Mouse (Mus musculus) midbrain, embryonic 16.5 days (tissue): Measurements from ENCODE around the gene Emilin2. TPM values are rescaled to one million over a fixed set of nuclear protein-coding genes. Genes with fewer than 3 reads are reported as not detected.

Experiments
- ATAC-seq: fragments of 200-750 bp; cut with Nextera tagmentation; 2 replicates; pipeline ENCODE4 v1.8.0; 2017; ENCODE audit warnings: moderate TSS enrichment
- H3K27ac ChIP-seq: fragments of 300-500 bp; sonication (generic); 2 replicates; pipeline ENCODE4 v1.5.1; 2014; ENCODE audit warnings: mild to moderate bottlenecking, low read length, mixed read lengths
- H3K27me3 ChIP-seq: fragments of 300-500 bp; sonication (generic); 2 replicates; pipeline ENCODE4 v1.6.1; 2014; ENCODE audit warnings: low read depth, low read length, mixed read lengths; ENCODE audit not compliant: control insufficient read depth, insufficient read depth
- H3K36me3 ChIP-seq: fragments of 300-500 bp; sonication (generic); 2 replicates; pipeline ENCODE4 v1.6.1; 2014; ENCODE audit warnings: mild to moderate bottlenecking, low read length, moderate library complexity, mixed read lengths; ENCODE audit not compliant: control insufficient read depth, insufficient read depth
- H3K4me1 ChIP-seq: fragments of 300-500 bp; sonication (generic); 2 replicates; pipeline ENCODE4 v1.6.1; 2014; ENCODE audit warnings: mild to moderate bottlenecking, low read length, mixed read lengths; ENCODE audit not compliant: control insufficient read depth, insufficient read depth
- H3K4me2 ChIP-seq: fragments of 300-500 bp; sonication (generic); 2 replicates; pipeline ENCODE4 v1.6.1; 2014; ENCODE audit warnings: mild to moderate bottlenecking, low read length, mixed read lengths
- H3K4me3 ChIP-seq: fragments of 300-500 bp; sonication (generic); 2 replicates; pipeline ENCODE4 v1.5.1; 2014; ENCODE audit warnings: low read depth, mild to moderate bottlenecking, low read length, moderate library complexity, mixed read lengths
- H3K9ac ChIP-seq: fragments of 300-500 bp; sonication (generic); 2 replicates; pipeline ENCODE4 v1.6.1; 2014; ENCODE audit warnings: low read depth, low read length, mixed read lengths
- H3K9me3 ChIP-seq: fragments of 300-500 bp; sonication (generic); replicated peaks from 2 replicates; pipeline ENCODE4 v1.6.1; 2014; ENCODE audit warnings: mild to moderate bottlenecking, low read length, mixed read lengths; ENCODE audit not compliant: control insufficient read depth, poor library complexity, severe bottlenecking
- WGBS: fragments of 180-500 bp; shearing (Covaris S2); extraction: QIAGEN DNeasy Blood & Tissue Kit; methylation state at CpG from one replicate; pipeline ENCODE4 v1.1.7; 2014; 5-methylcytosine and 5-hydroxymethylcytosine counted together
- polyA plus RNA-seq: library from polyadenylated mRNA; unstranded; fragments of >200 nt; fragmentation: Nextera tagmentation; extraction: Ambion mirVana; gene quantifications from 2 replicates; pipeline ENCODE4 v1.2.1, GENCODE M21; 2015

Emilin2 gene
- polyA plus RNA-seq, result 1.0 and 1.4 TPM in 2 replicates

DNA sequence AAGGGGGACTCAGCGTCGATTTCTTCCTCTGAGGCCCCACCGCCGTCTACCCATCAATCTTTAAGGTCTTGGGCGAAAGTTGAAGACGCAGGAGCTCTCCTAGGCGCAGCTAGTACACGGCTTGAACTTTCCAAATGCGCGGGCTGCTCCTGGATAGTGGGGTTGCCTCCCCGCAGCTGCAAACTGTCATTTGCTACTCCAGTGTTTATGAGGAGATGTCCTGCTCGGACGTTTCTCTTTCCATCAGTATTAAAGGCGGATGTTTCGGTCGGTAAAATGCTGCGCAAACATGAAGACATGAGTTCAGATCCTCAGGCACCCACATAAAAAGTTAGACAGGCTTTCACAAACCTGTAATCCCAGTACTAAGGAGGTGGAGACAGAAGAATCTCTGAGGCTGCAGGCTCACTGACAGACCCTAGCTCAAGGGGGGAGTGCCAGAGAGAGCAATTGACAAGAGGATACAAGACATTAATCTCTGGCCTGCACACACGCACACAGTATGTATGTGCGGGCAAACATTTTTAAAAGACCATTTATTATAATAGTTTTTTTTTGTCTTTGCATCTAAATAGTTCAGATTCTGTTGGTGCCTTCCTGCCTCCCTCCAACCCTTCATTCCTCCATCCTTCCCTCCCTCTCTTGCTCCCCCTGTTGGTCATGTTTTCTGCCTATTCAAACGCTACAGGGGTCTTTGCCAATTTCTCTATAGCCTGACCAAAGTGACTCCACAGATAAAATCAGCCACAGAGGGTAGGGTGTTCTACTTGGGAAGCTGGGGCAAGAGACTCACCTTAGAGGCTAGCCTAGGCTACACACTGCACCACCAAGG is at the start of gene Emilin2:
Emilin2 (minus strand) TSS at position 639 of the 832 bp plus-strand sequence.
- WGBS, result 9% methylated on average over 20 of the region's 20 CpGs

DNA sequence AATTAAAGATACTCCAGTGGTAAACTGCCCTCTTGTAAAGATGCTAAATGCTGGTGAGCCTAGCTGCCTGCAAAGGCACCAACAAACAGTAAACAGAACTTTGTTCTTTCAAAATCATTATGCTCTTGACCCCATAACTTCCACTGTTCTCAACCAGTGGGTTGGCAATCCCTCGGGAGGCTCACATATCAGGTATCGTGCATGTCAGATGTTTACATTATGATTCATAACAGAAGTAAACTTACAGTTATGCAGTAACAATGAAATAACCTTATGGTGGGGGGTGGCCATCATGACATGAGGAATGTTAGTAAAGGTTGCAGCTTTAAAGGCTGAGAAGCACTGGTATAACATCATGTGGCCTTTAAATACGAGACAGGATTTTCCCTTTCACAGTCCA is 43.7 kb upstream of the Emilin2 start:
- Histone ChIP-seq H3K4me1 (no peaks in the 10 kb centered on the region), H3K4me2 (no peak overlapping the region), H3K36me3 (peaks cover 17% of the 10 kb centered on the region), H3K27ac (no peak overlapping the region), H3K4me3 (no peak overlapping the region), H3K9ac (no peak overlapping the region), H3K27me3 (no peaks in the 10 kb centered on the region), H3K9me3 (no peaks in the 10 kb centered on the region)
- ATAC-seq, result no peak
- WGBS, result 97% methylated on average over 3 of the region's 3 CpGs

More for the DNA sequence above, at the start of gene Emilin2:
- H3K27ac ChIP-seq, result no peak within 1 kb of the TSS
- H3K4me2 ChIP-seq, result peak within 1 kb of the TSS; percentile 100
- H3K9me3 ChIP-seq, result no peaks in the 10 kb centered on the region
- H3K4me1 ChIP-seq, result peaks cover 13% of the 10 kb centered on the region
- H3K27me3 ChIP-seq, result peaks cover 20% of the 10 kb centered on the region
- H3K36me3 ChIP-seq, result no peaks in the 10 kb centered on the region
- peak within 1 kb of the TSS; percentile 69 for H3K4me3 ChIP-seq
- H3K9ac ChIP-seq, result peak within 1 kb of the TSS; percentile 72
- no peak for ATAC-seq

DNA sequence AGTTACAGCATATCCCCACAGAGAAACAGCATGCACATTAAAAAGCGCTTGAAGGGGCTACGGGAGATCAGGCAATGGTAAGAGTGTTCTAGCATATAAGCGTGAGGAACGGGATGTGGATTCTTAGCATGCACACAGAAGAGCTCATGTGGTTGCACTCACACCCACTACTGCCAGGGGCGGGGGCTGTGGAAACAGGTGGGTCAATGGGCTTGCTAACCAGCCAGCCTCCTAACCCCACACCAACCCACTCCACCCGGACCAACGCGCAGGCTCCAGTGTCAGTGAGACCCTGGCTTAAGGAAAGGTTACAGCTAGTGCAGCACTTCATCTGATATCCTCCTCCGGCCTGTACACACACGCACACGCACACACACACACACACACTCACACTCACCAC is 42.4 kb upstream of the Emilin2 start:
- H3K9me3 ChIP-seq, result no peaks in the 10 kb centered on the region
- no peak overlapping the region for H3K9ac ChIP-seq
- H3K4me3 ChIP-seq, result no peak overlapping the region
- no peak overlapping the region for H3K27ac ChIP-seq
- no peaks in the 10 kb centered on the region for H3K4me1 ChIP-seq
- WGBS, result 96% methylated on average over 11 of the region's 11 CpGs
- H3K4me2 ChIP-seq, result no peak overlapping the region
- no peaks in the 10 kb centered on the region for H3K27me3 ChIP-seq
- H3K36me3 ChIP-seq, result peaks cover 10% of the 10 kb centered on the region
- ATAC-seq, result no peak

DNA sequence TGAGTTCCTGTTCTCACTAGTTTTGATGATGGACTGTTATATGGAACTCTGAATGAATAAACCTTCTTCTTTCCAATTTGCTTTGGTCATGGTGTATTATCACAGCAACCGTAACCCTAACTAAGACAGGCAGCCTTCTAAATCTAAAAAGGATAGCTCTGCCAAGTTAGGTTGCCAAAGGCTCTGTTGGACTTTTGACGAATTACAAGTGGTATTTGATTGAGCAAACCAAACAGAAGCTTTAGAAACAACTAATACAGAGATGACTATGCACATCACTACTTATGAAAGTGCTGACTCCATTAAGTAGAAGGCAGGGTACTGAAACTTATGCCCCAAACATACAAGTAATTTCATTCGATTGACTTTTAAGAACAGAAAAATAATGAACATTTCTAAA is 36.4 kb upstream of the Emilin2 start:
- Histone ChIP-seq H3K36me3 (peaks cover 24% of the 10 kb centered on the region), H3K27ac (no peak overlapping the region)

DNA sequence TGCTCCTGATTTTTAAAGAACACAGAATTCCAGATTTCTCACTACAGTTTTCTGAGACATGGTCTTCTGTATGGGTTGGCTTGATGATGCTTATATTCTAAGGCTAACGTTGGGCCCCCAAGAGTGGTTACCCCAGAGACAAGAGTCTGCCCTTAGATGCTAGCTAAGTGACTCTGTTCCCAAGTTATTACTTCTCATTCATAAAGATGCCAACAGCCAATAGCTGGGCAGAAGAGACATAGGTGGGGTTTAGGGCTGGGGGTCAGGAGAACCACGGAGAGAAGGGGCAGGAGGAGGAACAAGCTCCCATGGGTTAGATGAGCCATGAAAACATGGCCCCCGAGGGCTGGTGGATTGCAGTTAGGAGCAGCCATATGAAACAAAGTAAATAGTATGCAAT is 30.2 kb upstream of the Emilin2 start:
- Histone ChIP-seq H3K36me3 (peaks cover 5% of the 10 kb centered on the region; the same call in 1 of the 2 replicates), H3K9me3 (no peaks in the 10 kb centered on the region), H3K9ac (no peak overlapping the region), H3K4me2 (no peak overlapping the region), H3K4me3 (no peak overlapping the region), H3K4me1 (no peaks in the 10 kb centered on the region), H3K27me3 (no peaks in the 10 kb centered on the region), H3K27ac (no peak overlapping the region)
- 91% methylated on average over 3 of the region's 3 CpGs for WGBS
- ATAC-seq, result no peak

More for the DNA sequence above, 36.4 kb upstream of the Emilin2 start:
- no peak overlapping the region for H3K9ac ChIP-seq
- H3K9me3 ChIP-seq, result no peaks in the 10 kb centered on the region
- no peak overlapping the region for H3K4me3 ChIP-seq
- H3K27me3 ChIP-seq, result no peaks in the 10 kb centered on the region
- no peak for ATAC-seq
- H3K4me2 ChIP-seq, result no peak overlapping the region
- 81% methylated on average over 3 of the region's 3 CpGs for WGBS
- H3K4me1 ChIP-seq, result no peaks in the 10 kb centered on the region

DNA sequence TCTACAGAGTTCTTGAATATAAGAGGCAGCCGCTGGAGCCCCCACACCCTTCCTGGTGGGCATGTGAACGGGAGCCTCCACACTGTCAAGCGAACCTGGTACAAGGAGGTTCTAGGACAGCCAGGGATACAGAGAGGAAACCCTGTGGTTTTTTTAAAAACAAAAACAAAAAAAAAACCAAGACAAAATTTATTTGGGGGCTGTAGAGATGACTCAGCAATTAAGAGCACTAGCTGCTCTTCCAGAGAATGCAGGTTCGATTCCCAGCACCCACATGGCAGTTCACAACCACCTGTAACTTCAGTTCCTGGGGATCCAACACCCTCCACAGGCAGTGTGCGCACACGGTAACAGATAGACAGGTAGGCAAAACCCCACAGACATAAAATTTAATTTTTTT is 26.8 kb upstream of the Emilin2 start:
- no peak overlapping the region for H3K4me2 ChIP-seq
- no peaks in the 10 kb centered on the region for H3K9me3 ChIP-seq
- no peaks in the 10 kb centered on the region for H3K4me1 ChIP-seq
- no peak overlapping the region for H3K9ac ChIP-seq
- WGBS, result 96% methylated on average over 6 of the region's 6 CpGs
- no peaks in the 10 kb centered on the region for H3K27me3 ChIP-seq
- H3K36me3 ChIP-seq, result peaks cover 3% of the 10 kb centered on the region; the same call in 1 of the 2 replicates
- no peak for ATAC-seq
- H3K27ac ChIP-seq, result no peak overlapping the region
- no peak overlapping the region for H3K4me3 ChIP-seq

DNA sequence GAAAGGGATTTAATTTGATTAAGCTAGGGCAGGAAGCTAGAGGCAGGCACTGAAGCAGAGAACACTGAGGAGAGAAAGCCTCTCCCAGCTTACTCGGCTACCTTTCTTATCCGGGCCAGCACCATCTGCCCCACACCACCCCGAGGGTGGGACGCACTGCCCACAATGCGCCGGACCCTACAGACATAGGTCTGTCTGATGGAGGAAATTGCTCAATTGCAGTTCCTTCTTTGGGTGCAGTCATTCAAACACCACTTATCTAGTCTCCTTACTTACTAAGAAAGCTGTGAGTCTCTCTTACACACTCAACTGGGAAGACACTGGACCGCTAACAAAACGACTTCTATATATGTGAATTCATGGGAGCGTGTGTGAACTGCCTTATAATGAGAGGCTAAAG is 25.8 kb upstream of the Emilin2 start:
- WGBS, result 97% methylated on average over 9 of the region's 9 CpGs

DNA sequence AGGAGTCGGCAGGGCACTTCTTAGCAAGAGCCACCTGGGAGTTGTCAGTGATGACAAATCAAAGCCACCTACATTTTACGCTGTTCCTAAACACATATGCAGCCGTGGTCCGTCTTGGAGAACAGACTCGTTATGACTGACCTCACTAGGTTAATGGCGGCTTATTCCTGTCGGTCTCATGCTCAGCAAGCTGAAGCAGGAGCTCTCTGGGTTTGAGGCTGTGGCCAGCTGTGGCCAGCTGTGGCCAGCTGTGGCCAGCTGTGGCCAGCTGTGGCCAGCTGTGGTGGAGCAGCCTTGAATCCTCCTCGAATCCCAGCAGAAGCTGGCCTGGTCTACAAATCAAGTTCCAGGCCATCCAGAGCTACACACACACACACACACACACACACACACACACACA is 24.6 kb upstream of the Emilin2 start:
- H3K4me2 ChIP-seq, result no peak overlapping the region
- ATAC-seq, result no peak
- H3K27ac ChIP-seq, result no peak overlapping the region
- H3K9ac ChIP-seq, result no peak overlapping the region
- WGBS, result 58% methylated on average over 8 of the region's 8 CpGs
- no peak overlapping the region for H3K4me3 ChIP-seq
- H3K9me3 ChIP-seq, result no peaks in the 10 kb centered on the region
- H3K27me3 ChIP-seq, result no peaks in the 10 kb centered on the region
- H3K36me3 ChIP-seq, result no peaks in the 10 kb centered on the region
- no peaks in the 10 kb centered on the region for H3K4me1 ChIP-seq

More for the DNA sequence above, 25.8 kb upstream of the Emilin2 start:
- Histone ChIP-seq H3K9ac (no peak overlapping the region), H3K4me3 (no peak overlapping the region), H3K27ac (no peak overlapping the region), H3K36me3 (no peaks in the 10 kb centered on the region), H3K27me3 (no peaks in the 10 kb centered on the region), H3K4me1 (no peaks in the 10 kb centered on the region), H3K9me3 (no peaks in the 10 kb centered on the region), H3K4me2 (no peak overlapping the region)
- ATAC-seq, result no peak

DNA sequence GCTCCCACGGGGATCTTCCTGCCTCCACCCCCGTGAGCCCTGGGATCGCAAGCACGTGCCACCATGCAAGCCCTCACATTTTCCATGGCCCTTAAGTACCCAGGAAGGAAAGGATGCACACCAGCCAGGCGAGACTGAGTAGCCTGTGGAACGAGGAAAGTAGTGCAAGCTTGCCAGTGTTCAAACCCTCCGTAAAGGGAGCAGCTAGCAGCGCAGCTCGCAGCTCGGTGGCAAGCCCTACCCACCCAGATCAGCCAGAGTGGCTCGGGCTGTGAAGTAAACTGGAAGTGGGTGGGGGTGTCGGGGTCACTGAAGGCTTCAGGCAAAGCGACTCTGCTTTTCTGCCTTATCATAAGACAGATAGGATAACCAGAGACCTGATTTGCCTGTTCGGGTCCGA is 20.5 kb upstream of the Emilin2 start:
- Histone ChIP-seq H3K9ac (no peak overlapping the region), H3K27me3 (no peaks in the 10 kb centered on the region), H3K4me1 (no peaks in the 10 kb centered on the region), H3K27ac (no peak overlapping the region), H3K4me3 (no peak overlapping the region), H3K4me2 (no peak overlapping the region), H3K36me3 (no peaks in the 10 kb centered on the region), H3K9me3 (no peaks in the 10 kb centered on the region)
- 81% methylated on average over 15 of the region's 15 CpGs for WGBS
- no peak for ATAC-seq
